26 mouse cellular contexts compared by ENCODE assay signal in genomic region chr6:54060258-54060657, GRCm38 (mm10). TPM values are rescaled to one million over a fixed set of nuclear protein-coding genes. Genes with fewer than 3 reads are reported as not detected.
DNase-seq lines count a peak whose midpoint lies in the region; ATAC-seq and TF ChIP-seq lines count a peak whose summit lies in the region.
"Had no signal": no experiment of that assay in that cellular context is flagged by ENCODE, and none has a peak within 500 bp of the region (broad histone marks: within the 10 kb centered on the region; RNA-seq: fewer than 3 reads in every experiment).

No protein-coding gene starts in this region.

- H3K4me1 ChIP-seq in embryonic facial prominence, embryonic 14.5 days (ENCODE audit: control insufficient read depth, insufficient read depth, low read length), result no peaks in the 10 kb centered on the region
- H3K4me1 ChIP-seq in embryonic facial prominence, embryonic 10.5 days, result peaks cover 23% of the 10 kb centered on the region
- H3K4me1 ChIP-seq in kidney, embryonic 15.5 days, result peaks cover 28% of the 10 kb centered on the region
- peaks cover 21% of the 10 kb centered on the region for H3K4me1 ChIP-seq in lung, embryonic 14.5 days (ENCODE audit: insufficient read depth)
- H3K4me1 ChIP-seq in stomach, embryonic 15.5 days, result peaks cover 15% of the 10 kb centered on the region; the same call in 1 of the 2 replicates
- H3K4me1 ChIP-seq in liver, embryonic 12.5 days, result peaks cover 8% of the 10 kb centered on the region; the same call in 1 of the 2 replicates

- no peaks in the 10 kb centered on the region for H3K9me3 ChIP-seq in embryonic facial prominence, embryonic 14.5 days (ENCODE audit: control insufficient read depth, low read length)
- H3K9me3 ChIP-seq in embryonic facial prominence, embryonic 10.5 days, result no peaks in the 10 kb centered on the region
- no peaks in the 10 kb centered on the region for H3K9me3 ChIP-seq in kidney, embryonic 15.5 days (replicated peaks)
- no peaks in the 10 kb centered on the region for H3K9me3 ChIP-seq in lung, embryonic 14.5 days (ENCODE audit: low read depth, low read length)
- H3K9me3 ChIP-seq in stomach, embryonic 15.5 days, result no peaks in the 10 kb centered on the region
- H3K9me3 ChIP-seq in liver, embryonic 12.5 days (replicated peaks), result no peaks in the 10 kb centered on the region
- H3K9me3 ChIP-seq: hindbrain, embryonic 13.5 days; limb, embryonic 13.5 days; liver, embryonic 13.5 days; midbrain, embryonic 13.5 days; neural tube, embryonic 13.5 days had no signal

- no peak for TF ChIP-seq CTCF in lung, embryonic 14.5 days (IDR thresholded peaks at IDR 0.05; ENCODE audit: low read depth)

- peak; percentile 65 for DNase-seq in embryonic facial prominence, embryonic 14.5 days (ENCODE audit: low spot score)
- no peak for DNase-seq in embryonic facial prominence, embryonic 10.5 days (ENCODE audit: low spot score)
- no peak for DNase-seq in kidney, adult 9 months
- DNase-seq in lung, embryonic 14.5 days, result peak; percentile 75
- DNase-seq in lung, postnatal 10 days, result no peak
- DNase-seq: adrenal gland, adult 8-10 months; cerebellum, postnatal 25 days; gastrocnemius, postnatal 14 days; kidney, adult 11 months; kidney, postnatal 10 days; liver, embryonic 13.5 days; right cerebral cortex, postnatal 4 days; thymus, postnatal 25 days had no signal

- no peaks in the 10 kb centered on the region for H3K36me3 ChIP-seq in embryonic facial prominence, embryonic 14.5 days (ENCODE audit: control insufficient read depth, insufficient read depth, low read length)
- no peaks in the 10 kb centered on the region for H3K36me3 ChIP-seq in embryonic facial prominence, embryonic 10.5 days (replicated peaks)
- no peaks in the 10 kb centered on the region for H3K36me3 ChIP-seq in kidney, embryonic 15.5 days
- H3K36me3 ChIP-seq in lung, embryonic 14.5 days (ENCODE audit: insufficient read depth), result no peaks in the 10 kb centered on the region
- no peaks in the 10 kb centered on the region for H3K36me3 ChIP-seq in stomach, embryonic 15.5 days
- no peaks in the 10 kb centered on the region for H3K36me3 ChIP-seq in liver, embryonic 12.5 days
- H3K36me3 ChIP-seq: hindbrain, embryonic 13.5 days; limb, embryonic 13.5 days; liver, embryonic 13.5 days; midbrain, embryonic 13.5 days; neural tube, embryonic 13.5 days had no signal

- no peak overlapping the region for H3K4me2 ChIP-seq in embryonic facial prominence, embryonic 14.5 days (ENCODE audit: low read depth, low read length)
- H3K4me2 ChIP-seq in kidney, embryonic 15.5 days, result no peak overlapping the region
- H3K4me2 ChIP-seq in lung, embryonic 14.5 days, result no peak overlapping the region
- H3K4me2 ChIP-seq in stomach, embryonic 15.5 days, result no peak overlapping the region
- H3K4me2 ChIP-seq in liver, embryonic 12.5 days, result no peak overlapping the region
- H3K4me2 ChIP-seq: heart, embryonic 11.5 days; hindbrain, embryonic 13.5 days; limb, embryonic 13.5 days; liver, embryonic 13.5 days; midbrain, embryonic 13.5 days; neural tube, embryonic 13.5 days had no signal

- H3K9ac ChIP-seq in embryonic facial prominence, embryonic 14.5 days (ENCODE audit: low read depth, low read length), result no peak overlapping the region
- no peak overlapping the region for H3K9ac ChIP-seq in kidney, embryonic 15.5 days
- H3K9ac ChIP-seq in lung, embryonic 14.5 days, result no peak overlapping the region
- H3K9ac ChIP-seq in stomach, embryonic 15.5 days, result no peak overlapping the region
- H3K9ac ChIP-seq in liver, embryonic 12.5 days, result no peak overlapping the region
- H3K9ac ChIP-seq: hindbrain, embryonic 13.5 days; limb, embryonic 13.5 days; liver, embryonic 13.5 days; midbrain, embryonic 13.5 days; neural tube, embryonic 13.5 days had no signal

- H3K4me3 ChIP-seq in embryonic facial prominence, embryonic 14.5 days (ENCODE audit: low read depth, low read length), result no peak overlapping the region
- no peak overlapping the region for H3K4me3 ChIP-seq in embryonic facial prominence, embryonic 10.5 days
- H3K4me3 ChIP-seq in kidney, embryonic 15.5 days (replicated peaks), result no peak overlapping the region
- no peak overlapping the region for H3K4me3 ChIP-seq in lung, embryonic 14.5 days (ENCODE audit: low read depth, low read length)
- no peak overlapping the region for H3K4me3 ChIP-seq in stomach, embryonic 15.5 days (replicated peaks)
- no peak overlapping the region for H3K4me3 ChIP-seq in liver, embryonic 12.5 days
- H3K4me3 ChIP-seq: hindbrain, embryonic 13.5 days; left cerebral cortex, adult 2 months; limb, embryonic 13.5 days; liver, embryonic 13.5 days; midbrain, embryonic 13.5 days; neural tube, embryonic 13.5 days had no signal

- no peaks in the 10 kb centered on the region for H3K27me3 ChIP-seq in embryonic facial prominence, embryonic 14.5 days (replicated peaks; ENCODE audit: control insufficient read depth, insufficient read depth, low read length)
- no peaks in the 10 kb centered on the region for H3K27me3 ChIP-seq in embryonic facial prominence, embryonic 10.5 days (replicated peaks; ENCODE audit: low read depth, poor library complexity, severe bottlenecking)
- peaks cover 15% of the 10 kb centered on the region; the same call in 1 of the 2 replicates for H3K27me3 ChIP-seq in kidney, embryonic 15.5 days
- H3K27me3 ChIP-seq in lung, embryonic 14.5 days (ENCODE audit: insufficient read depth, low read length), result peaks cover 15% of the 10 kb centered on the region; the same call in 1 of the 2 replicates
- no peaks in the 10 kb centered on the region for H3K27me3 ChIP-seq in stomach, embryonic 15.5 days (replicated peaks)
- H3K27me3 ChIP-seq in liver, embryonic 12.5 days (replicated peaks), result no peaks in the 10 kb centered on the region
- H3K27me3 ChIP-seq: CH12.LX; hindbrain, embryonic 13.5 days; limb, embryonic 13.5 days; liver, embryonic 13.5 days; midbrain, embryonic 13.5 days; neural tube, embryonic 13.5 days had no signal

- H3K27ac ChIP-seq in embryonic facial prominence, embryonic 14.5 days (replicated peaks; ENCODE audit: low read depth, low read length), result no peak overlapping the region
- no peak overlapping the region for H3K27ac ChIP-seq in embryonic facial prominence, embryonic 10.5 days (replicated peaks)
- H3K27ac ChIP-seq in kidney, embryonic 15.5 days, result 0 out of 2 replicates have a peak overlapping the region, but pooled peaks have one; percentile 0
- H3K27ac ChIP-seq in lung, embryonic 14.5 days (ENCODE audit: low read depth), result no peak overlapping the region
- H3K27ac ChIP-seq in stomach, embryonic 15.5 days, result peak overlapping the region; percentile 24; the same call in 1 of the 2 replicates
- H3K27ac ChIP-seq in liver, embryonic 12.5 days, result no peak overlapping the region
- H3K27ac ChIP-seq: hindbrain, embryonic 13.5 days; left cerebral cortex, adult 2 months; limb, embryonic 13.5 days; liver, embryonic 13.5 days; macrophage; midbrain, embryonic 13.5 days; neural tube, embryonic 13.5 days had no signal

- WGBS in embryonic facial prominence, embryonic 14.5 days, result 78% methylated on average over 3 of the region's 3 CpGs
- 91% methylated on average over 3 of the region's 3 CpGs for WGBS in embryonic facial prominence, embryonic 10.5 days
- WGBS in kidney, embryonic 15.5 days, result 57% methylated on average over 3 of the region's 3 CpGs
- WGBS in lung, embryonic 14.5 days, result 64% methylated on average over 3 of the region's 3 CpGs
- 71% methylated on average over 3 of the region's 3 CpGs for WGBS in stomach, embryonic 15.5 days
- WGBS in liver, embryonic 12.5 days (ENCODE audit: insufficient replicate concordance), result 69% methylated on average over 3 of the region's 3 CpGs

- ATAC-seq in embryonic facial prominence, embryonic 14.5 days (ENCODE audit: low read depth), result no peak
- no peak for ATAC-seq in kidney, embryonic 15.5 days (replicated peaks; ENCODE audit: low FRiP score)
- ATAC-seq in lung, embryonic 14.5 days (ENCODE audit: insufficient read depth), result peak; percentile 33; the same call in 1 of the 2 replicates
- no peak; the same call in 1 of the 2 replicates for ATAC-seq in stomach, embryonic 15.5 days (ENCODE audit: insufficient read depth, low FRiP score, low read depth)
- no peak for ATAC-seq in liver, embryonic 12.5 days
- ATAC-seq: activated CD4-positive, CD25-positive, alpha-beta regulatory T cell, adult 4 months; forebrain, embryonic 14.5 days; midbrain, embryonic 13.5 days had no signal

RNA-seq across cellular contexts. Expression of gene Chn2, which starts 20.9 kb away (rescaled TPM):
- polyA plus RNA-seq in embryonic facial prominence, embryonic 14.5 days (2014; fragmentation: Nextera tagmentation; extraction: Ambion mirVana), result 15.3 and 19.0 TPM in 2 replicates
- polyA plus RNA-seq in embryonic facial prominence, embryonic 10.5 days (2016; fragmentation: Nextera tagmentation; extraction: Ambion mirVana), result 10.7 and 11.3 TPM in 2 replicates
- polyA plus RNA-seq in kidney, embryonic 15.5 days (2015; fragmentation: Nextera tagmentation; extraction: Ambion mirVana), result 15.5 and 16.8 TPM in 2 replicates
- 16.4 and 18.1 TPM in 2 replicates for polyA plus RNA-seq in lung, embryonic 14.5 days (2014; fragmentation: Nextera tagmentation; extraction: Ambion mirVana)
- polyA plus RNA-seq in stomach, embryonic 15.5 days (2015; fragmentation: Nextera tagmentation; extraction: Ambion mirVana), result 15.6 and 18.6 TPM in 2 replicates
- 4.9 and 5.9 TPM in 2 replicates for polyA plus RNA-seq in liver, embryonic 12.5 days (2016; fragmentation: Nextera tagmentation; extraction: Ambion mirVana)

Comparison
In these comparisons a context has a peak if more than half of its experiments do, and no peak if none do; other contexts are left out.
1. DNase-seq: peak in embryonic facial prominence, embryonic 14.5 days (single experiment) and lung, embryonic 14.5 days (single experiment); none in embryonic facial prominence, embryonic 10.5 days (single experiment), kidney, adult 9 months (single experiment) and lung, postnatal 10 days (single experiment).
2. H3K27ac ChIP-seq: peak in kidney, embryonic 15.5 days (single experiment) and stomach, embryonic 15.5 days (single experiment); none in embryonic facial prominence, embryonic 14.5 days (single experiment), embryonic facial prominence, embryonic 10.5 days (single experiment), lung, embryonic 14.5 days (single experiment) and liver, embryonic 12.5 days (single experiment).